Mouse (Mus musculus) embryonic facial prominence, embryonic 14.5 days (tissue): ENCODE measurements around the gene Dchs2. TPM values are rescaled to one million over a fixed set of nuclear protein-coding genes. Genes with fewer than 3 reads are reported as not detected.

Experiments
- ATAC-seq: fragments of 200-750 bp; cut with Nextera tagmentation; 2 replicates; pipeline ENCODE4 v1.8.0; 2017; ENCODE audit warnings: low read depth, moderate number of reproducible peaks, moderate TSS enrichment
- DNase-seq: peaks from one replicate; pipeline ENCODE4 v3.0.0-alpha.2; 2015; ENCODE audit warnings: low spot score
- H3K27ac ChIP-seq: fragments of 300-500 bp; sonication (generic); replicated peaks from 2 replicates; pipeline ENCODE4 v1.5.1; 2014; ENCODE audit warnings: low read depth, mild to moderate bottlenecking, low read length, moderate library complexity
- H3K27me3 ChIP-seq: fragments of 300-500 bp; sonication (generic); replicated peaks from 2 replicates; pipeline ENCODE4 v1.6.1; 2014; ENCODE audit warnings: low read length; ENCODE audit not compliant: control insufficient read depth, insufficient read depth
- H3K36me3 ChIP-seq: fragments of 300-500 bp; sonication (generic); 2 replicates; pipeline ENCODE4 v1.6.1; 2014; ENCODE audit warnings: low read length, mixed read lengths; ENCODE audit not compliant: control insufficient read depth, insufficient read depth
- H3K4me1 ChIP-seq: fragments of 300-500 bp; sonication (generic); 2 replicates; pipeline ENCODE4 v1.6.1; 2014; ENCODE audit warnings: antibody characterized with exemption, low read length; ENCODE audit not compliant: control insufficient read depth, insufficient read depth
- H3K4me2 ChIP-seq: fragments of 300-500 bp; sonication (generic); 2 replicates; pipeline ENCODE4 v1.6.1; 2014; ENCODE audit warnings: low read depth, mild to moderate bottlenecking, low read length, moderate library complexity, mixed read lengths
- H3K4me3 ChIP-seq: fragments of 300-500 bp; sonication (generic); 2 replicates; pipeline ENCODE4 v1.5.1; 2014; ENCODE audit warnings: low read depth, mild to moderate bottlenecking, low read length
- H3K9ac ChIP-seq: fragments of 300-500 bp; sonication (generic); 2 replicates; pipeline ENCODE4 v1.6.1; 2014; ENCODE audit warnings: low read depth, mild to moderate bottlenecking, low read length, moderate library complexity, mixed read lengths
- H3K9me3 ChIP-seq: fragments of 300-500 bp; sonication (generic); 2 replicates; pipeline ENCODE4 v1.6.1; 2016; ENCODE audit warnings: low read length; ENCODE audit not compliant: control insufficient read depth
- WGBS: fragments of 180-500 bp; shearing (Covaris S2); extraction: QIAGEN DNeasy Blood & Tissue Kit; methylation state at CpG from one replicate; pipeline ENCODE4 v1.1.7; 2014; 5-methylcytosine and 5-hydroxymethylcytosine counted together
- polyA plus RNA-seq: library from polyadenylated mRNA; unstranded; fragments of >200 nt; fragmentation: Nextera tagmentation; extraction: Ambion mirVana; gene quantifications from 2 replicates; pipeline ENCODE4 v1.2.1, GENCODE M21; 2014

The Dchs2 gene
- polyA plus RNA-seq, 1 experiment from 2014 or later = 2.3 TPM

DNA sequence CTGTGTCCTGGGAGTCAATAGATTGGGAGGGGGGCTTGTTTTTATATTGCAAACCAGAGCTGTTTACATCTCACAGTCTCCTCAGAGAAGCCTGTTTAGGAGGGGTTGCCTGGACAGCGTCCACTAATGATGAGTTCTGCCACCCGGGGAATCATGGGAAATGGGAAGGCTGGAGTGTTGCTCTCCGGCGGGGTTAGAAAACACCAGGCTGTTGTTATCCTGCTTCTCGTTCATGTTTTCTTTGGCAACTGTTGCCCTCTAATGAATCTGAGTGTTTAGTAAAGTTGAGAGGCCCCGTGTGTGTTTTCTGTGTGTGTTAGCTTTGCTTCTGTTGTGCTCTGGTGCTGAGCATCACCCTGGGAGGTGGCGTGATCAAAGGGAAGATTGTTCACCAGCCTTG is 8.7 kb downstream of the Dchs2 start:
- no peak overlapping the region for H3K27ac ChIP-seq
- no peak overlapping the region for H3K9ac ChIP-seq
- H3K36me3 ChIP-seq = no peaks in the 10 kb centered on the region
- ATAC-seq (no peak), DNase-seq (no peak)
- WGBS = 42% methylated on average over 7 of the region's 7 CpGs
- no peak overlapping the region; the same call in 1 of the 2 replicates for H3K4me2 ChIP-seq
- no peak overlapping the region for H3K4me3 ChIP-seq
- H3K27me3 ChIP-seq = peaks cover 5% of the 10 kb centered on the region; the same call in 1 of the 2 replicates
- no peaks in the 10 kb centered on the region for H3K9me3 ChIP-seq
- no peaks in the 10 kb centered on the region for H3K4me1 ChIP-seq

DNA sequence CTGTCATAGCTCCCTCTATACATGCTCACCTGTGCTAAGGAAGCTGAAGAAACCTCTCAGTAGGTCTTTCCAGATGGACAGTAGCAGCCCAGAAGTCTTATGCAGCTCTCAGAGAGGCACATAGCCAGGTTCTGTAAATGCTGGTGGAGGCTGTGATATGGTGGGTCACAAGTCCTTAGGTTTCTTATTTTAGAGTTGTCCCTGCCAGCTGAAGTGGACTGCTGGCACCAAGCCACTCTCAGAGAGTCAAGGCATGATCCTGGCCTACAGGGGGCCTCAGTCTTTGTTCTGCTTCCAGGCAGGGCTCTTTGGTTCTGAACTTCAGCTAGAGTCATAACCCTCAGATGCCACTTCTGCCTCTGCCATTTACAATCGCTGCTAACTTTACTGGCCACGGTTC is 11.1 kb downstream of the Dchs2 start:
- Histone ChIP-seq H3K36me3 (no peaks in the 10 kb centered on the region), H3K27me3 (no peaks in the 10 kb centered on the region), H3K4me1 (no peaks in the 10 kb centered on the region), H3K9ac (no peak overlapping the region), H3K27ac (no peak overlapping the region), H3K4me3 (no peak overlapping the region), H3K9me3 (no peaks in the 10 kb centered on the region), H3K4me2 (no peak overlapping the region)
- ATAC-seq (no peak), DNase-seq (no peak)
- WGBS = 88% methylated on average over 2 of the region's 2 CpGs

DNA sequence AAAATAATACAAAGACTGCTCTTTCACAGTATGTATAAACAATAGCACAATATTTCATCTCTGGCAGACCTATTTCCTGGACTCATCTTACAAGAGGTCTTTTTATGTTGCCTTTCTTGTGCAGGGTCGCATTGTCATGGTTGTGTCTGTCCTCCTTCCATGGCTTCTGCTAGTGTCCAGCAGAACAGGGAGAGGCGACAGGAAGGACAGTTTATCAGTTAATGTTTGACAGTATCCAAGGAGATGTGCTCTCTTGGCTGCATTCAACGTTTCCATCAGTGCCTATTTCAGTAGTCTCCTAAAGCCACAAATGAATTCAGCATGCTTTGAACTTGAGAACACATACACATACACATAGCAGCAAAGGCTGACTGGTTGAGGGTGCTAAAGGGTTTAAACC is 17.9 kb downstream of the Dchs2 start:
- no peak overlapping the region for H3K4me3 ChIP-seq
- no peaks in the 10 kb centered on the region for H3K27me3 ChIP-seq
- no peak overlapping the region for H3K9ac ChIP-seq
- no peaks in the 10 kb centered on the region for H3K9me3 ChIP-seq
- H3K4me1 ChIP-seq = no peaks in the 10 kb centered on the region
- 71% methylated on average over 3 of the region's 3 CpGs for WGBS
- H3K36me3 ChIP-seq = no peaks in the 10 kb centered on the region
- no peak overlapping the region for H3K27ac ChIP-seq
- ATAC-seq (no peak), DNase-seq (no peak)
- no peak overlapping the region for H3K4me2 ChIP-seq

DNA sequence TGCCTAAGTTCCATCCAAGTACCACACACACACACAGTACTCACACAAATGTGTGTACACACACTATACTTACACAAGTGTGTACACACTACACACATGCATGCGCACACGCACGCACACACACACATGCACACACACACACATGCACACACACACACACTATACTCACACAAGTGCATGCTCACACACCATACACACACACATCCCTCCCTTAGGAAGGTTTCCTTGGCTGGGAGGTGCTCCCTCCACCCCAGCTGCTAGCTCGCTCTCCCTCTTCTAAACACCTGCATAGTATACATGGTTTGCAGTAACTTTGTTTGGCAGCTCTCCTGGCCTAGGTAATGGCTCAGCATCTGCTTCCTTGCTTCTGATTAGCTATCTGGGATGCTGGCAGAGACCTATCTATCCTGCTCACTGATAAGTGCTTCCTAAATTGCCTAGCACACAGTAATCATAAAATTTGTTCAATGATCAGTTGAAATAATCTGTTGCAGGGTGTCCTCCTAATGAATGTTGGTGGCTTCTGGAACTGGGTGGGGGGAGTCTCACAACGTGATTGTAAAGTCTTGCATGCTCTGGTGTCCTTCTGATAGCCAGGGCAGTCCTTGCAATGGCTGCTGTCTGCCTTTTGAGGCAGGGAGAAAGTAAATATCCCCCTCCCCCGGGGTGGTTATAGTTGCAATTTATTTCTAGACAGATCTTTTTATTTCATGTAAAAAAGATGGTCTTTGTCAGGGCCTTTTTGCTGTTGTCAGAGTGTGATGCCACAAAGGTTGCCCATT is 19.7 kb downstream of the Dchs2 start:
- ATAC-seq (no peak), DNase-seq (no peak)
- Histone ChIP-seq H3K36me3 (no peaks in the 10 kb centered on the region), H3K4me3 (no peak overlapping the region), H3K27me3 (no peaks in the 10 kb centered on the region), H3K9me3 (no peaks in the 10 kb centered on the region), H3K27ac (no peak overlapping the region), H3K4me1 (no peaks in the 10 kb centered on the region), H3K9ac (no peak overlapping the region), H3K4me2 (no peak overlapping the region)
- WGBS = 85% methylated on average over 6 of the region's 6 CpGs

DNA sequence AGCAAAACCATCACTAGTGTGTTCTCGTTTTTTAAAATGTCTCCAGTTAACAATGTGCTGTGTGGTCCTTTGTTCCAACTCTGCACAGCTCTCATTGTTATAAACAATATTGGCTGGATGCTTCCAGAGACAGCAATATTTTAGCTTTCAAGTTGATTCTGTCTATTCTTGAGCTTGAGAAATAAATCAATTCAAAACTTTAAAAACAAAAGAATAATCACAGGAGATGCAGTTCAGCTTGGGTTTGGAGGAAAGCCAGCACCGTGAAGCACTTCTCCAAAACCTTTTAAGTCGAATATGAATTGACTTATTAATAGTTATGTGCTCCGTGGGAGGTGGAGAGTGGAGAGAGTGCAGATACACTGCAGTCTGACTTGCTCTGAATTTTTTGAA is 20.3 kb downstream of the Dchs2 start:
- no peak overlapping the region for H3K9ac ChIP-seq
- H3K9me3 ChIP-seq = no peaks in the 10 kb centered on the region
- H3K27ac ChIP-seq = no peak overlapping the region
- H3K4me3 ChIP-seq = no peak overlapping the region
- no peaks in the 10 kb centered on the region for H3K4me1 ChIP-seq
- H3K27me3 ChIP-seq = no peaks in the 10 kb centered on the region
- DNase-seq (no peak), ATAC-seq (no peak)
- H3K4me2 ChIP-seq = no peak overlapping the region
- WGBS = 47% methylated on average over 4 of the region's 4 CpGs
- no peaks in the 10 kb centered on the region for H3K36me3 ChIP-seq

DNA sequence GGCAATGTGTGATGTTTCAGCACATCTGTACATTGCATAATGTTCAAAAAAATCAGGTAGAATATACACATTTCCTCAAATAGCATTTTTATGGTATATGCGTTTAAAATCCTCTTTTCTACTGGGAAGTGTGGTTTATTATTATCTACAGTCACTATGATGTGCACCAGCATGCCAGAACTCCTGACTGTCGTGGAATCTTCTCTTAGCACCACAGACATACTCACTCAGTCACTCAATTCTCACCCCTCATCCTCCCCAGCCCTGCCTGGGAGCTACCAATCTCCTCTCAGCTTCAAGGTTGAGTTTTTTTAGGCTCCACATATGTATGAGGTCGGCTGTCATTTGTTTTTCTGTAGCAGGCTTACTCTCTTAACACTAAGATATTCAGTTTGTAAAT is 20.8 kb downstream of the Dchs2 start:
- WGBS = 58% methylated on average over 3 of the region's 3 CpGs
- Histone ChIP-seq H3K4me1 (no peaks in the 10 kb centered on the region), H3K4me3 (no peak overlapping the region), H3K4me2 (no peak overlapping the region), H3K9ac (no peak overlapping the region), H3K27me3 (no peaks in the 10 kb centered on the region), H3K27ac (no peak overlapping the region), H3K36me3 (no peaks in the 10 kb centered on the region), H3K9me3 (no peaks in the 10 kb centered on the region)
- ATAC-seq (no peak), DNase-seq (no peak)

DNA sequence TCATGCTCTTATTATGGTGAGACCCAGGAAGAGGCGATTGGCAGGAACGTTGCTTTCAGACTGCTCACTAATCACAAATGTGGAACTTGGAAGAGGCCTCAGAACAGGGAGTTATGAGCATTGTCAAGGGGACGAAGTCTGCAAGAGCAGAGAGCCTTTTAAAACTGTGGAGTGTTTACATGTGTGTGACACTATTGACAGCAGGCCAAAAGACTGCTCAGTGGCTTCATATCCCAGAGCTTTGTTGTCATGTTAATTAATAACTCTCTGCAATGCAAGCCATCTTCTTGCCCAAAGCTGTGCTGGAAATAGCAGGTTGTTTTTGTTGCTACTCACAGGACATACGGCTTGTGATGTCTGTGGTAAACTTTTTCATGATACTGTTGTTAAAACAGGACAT is 27.9 kb downstream of the Dchs2 start:
- Histone ChIP-seq H3K27me3 (no peaks in the 10 kb centered on the region), H3K27ac (no peak overlapping the region)
- no peak for ATAC-seq

DNA sequence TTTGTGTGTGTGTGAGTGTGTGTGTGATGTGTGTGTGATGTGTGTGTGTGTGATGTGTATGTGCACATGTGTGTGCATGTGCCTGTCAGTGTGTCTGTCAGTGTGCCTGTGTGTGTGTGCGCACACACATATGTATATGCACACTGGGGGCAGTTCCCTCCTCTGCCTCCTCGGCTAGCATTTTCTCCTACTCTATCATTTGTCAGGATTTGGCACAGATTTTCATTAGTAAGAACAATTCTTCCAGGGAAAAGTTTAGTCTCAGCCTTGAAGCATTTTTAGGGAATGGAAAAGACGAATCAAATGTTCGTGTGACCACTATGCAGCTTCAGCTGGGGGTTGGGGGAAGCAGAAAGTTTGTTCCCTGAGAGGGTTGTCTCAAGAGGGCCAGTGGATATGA is 28.4 kb downstream of the Dchs2 start:
- ATAC-seq (no peak), DNase-seq (no peak)

More for the DNA sequence above, 27.9 kb downstream of the Dchs2 start:
- Histone ChIP-seq H3K4me1 (0 out of 2 replicates have a peak, but pooled peaks cover 4% of the 10 kb centered on the region), H3K4me3 (no peak overlapping the region), H3K9me3 (no peaks in the 10 kb centered on the region), H3K36me3 (no peaks in the 10 kb centered on the region), H3K4me2 (no peak overlapping the region), H3K9ac (no peak overlapping the region)
- WGBS = 38% methylated on average over 4 of the region's 4 CpGs
- peak; percentile 42 for DNase-seq

More for the DNA sequence above, 28.4 kb downstream of the Dchs2 start:
- Histone ChIP-seq H3K9me3 (no peaks in the 10 kb centered on the region), H3K27me3 (no peaks in the 10 kb centered on the region), H3K9ac (no peak overlapping the region), H3K4me1 (0 out of 2 replicates have a peak, but pooled peaks cover 4% of the 10 kb centered on the region), H3K4me3 (no peak overlapping the region), H3K36me3 (no peaks in the 10 kb centered on the region), H3K4me2 (no peak overlapping the region), H3K27ac (no peak overlapping the region)
- WGBS = 47% methylated on average over 4 of the region's 4 CpGs
